Mouse (Mus musculus): ENCODE measurements around the gene Plcb1.

- TF ChIP-seq CTCF (IDR thresholded peaks at IDR 0.05; ENCODE audit: low read depth, low read length) (no peak), POLR2A (IDR thresholded peaks at IDR 0.05; ENCODE audit: borderline replicate concordance, low read depth, low read length) (no peak)
These were observed 70.8 kb downstream of the Plcb1 start for GRCm38 (mm10) chr2:134856691-134857090.
